Mouse (Mus musculus): ENCODE data around the gene Lmbr1l.

- TF ChIP-seq GATA1 (IDR thresholded peaks at IDR 0.05; ENCODE audit: low read length) (no peak), TAL1 (IDR thresholded peaks at IDR 0.05; ENCODE audit: low read length) (no peak)
These were observed 39.4 kb upstream of the Lmbr1l start for GRCm38 (mm10) chr15:98957475-98957874.
